Mouse (Mus musculus) adrenal gland (tissue): Measurements from ENCODE around the gene Pip4k2a.

Source experiments
- intact Hi-C: fragments of 180-260 bp; cut with DNase I; formaldehyde crosslinking; loops from one replicate; pipeline ENCODE4 v1.15.1; 2025

Pip4k2a gene

DNA sequence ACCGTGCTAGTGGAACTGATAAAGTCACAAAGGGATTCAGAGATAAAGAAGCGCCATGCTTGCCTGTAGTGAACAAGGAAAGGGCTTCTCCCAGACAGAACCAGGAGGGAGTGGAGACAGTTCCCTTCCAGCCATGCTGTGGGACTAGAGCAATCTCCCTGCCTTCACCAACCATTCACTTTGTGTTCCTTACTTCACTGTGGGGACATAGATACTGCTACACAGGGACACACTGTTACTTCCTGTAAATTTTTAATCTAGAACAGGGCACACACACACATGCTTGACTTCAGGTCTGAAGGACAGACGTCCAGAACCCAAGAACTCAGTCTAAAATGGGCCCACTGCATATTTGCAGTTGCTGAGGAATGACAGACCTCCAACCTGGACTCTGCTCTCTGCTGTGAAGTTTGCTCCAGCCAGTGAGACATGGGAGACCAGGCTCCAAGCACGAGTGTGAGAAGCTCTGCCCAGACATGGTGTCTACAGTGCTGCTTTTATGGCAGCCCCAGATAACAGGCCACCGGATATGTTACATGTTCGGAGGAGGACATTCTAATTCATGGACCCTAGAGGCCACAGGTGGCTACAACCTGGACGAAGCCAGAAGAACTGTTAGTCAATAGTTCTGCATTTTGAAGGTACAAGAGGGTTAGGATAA lies 69.2 kb downstream of the Pip4k2a start:
- intact Hi-C loops = no loop called here

DNA sequence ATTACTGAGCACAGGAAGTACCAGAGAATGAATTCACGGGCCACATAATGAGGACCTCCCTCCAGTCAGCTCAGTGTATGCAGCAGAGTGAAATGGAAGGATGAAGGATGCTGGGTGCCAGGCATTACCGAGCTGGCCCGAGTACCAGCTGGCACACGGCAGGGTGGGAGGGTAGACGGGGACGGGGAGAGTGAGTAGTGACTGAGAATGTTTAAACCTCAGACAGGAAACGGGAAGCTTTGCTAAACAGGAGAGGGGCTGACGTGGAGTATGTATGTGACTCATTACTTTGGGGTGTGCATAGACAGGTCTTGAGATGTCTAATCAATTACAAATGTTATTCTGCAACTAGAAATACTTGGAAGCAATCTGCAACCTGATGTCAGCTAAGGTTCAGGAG lies 69.7 kb downstream of the Pip4k2a start:
- intact Hi-C loops = no loop called here

DNA sequence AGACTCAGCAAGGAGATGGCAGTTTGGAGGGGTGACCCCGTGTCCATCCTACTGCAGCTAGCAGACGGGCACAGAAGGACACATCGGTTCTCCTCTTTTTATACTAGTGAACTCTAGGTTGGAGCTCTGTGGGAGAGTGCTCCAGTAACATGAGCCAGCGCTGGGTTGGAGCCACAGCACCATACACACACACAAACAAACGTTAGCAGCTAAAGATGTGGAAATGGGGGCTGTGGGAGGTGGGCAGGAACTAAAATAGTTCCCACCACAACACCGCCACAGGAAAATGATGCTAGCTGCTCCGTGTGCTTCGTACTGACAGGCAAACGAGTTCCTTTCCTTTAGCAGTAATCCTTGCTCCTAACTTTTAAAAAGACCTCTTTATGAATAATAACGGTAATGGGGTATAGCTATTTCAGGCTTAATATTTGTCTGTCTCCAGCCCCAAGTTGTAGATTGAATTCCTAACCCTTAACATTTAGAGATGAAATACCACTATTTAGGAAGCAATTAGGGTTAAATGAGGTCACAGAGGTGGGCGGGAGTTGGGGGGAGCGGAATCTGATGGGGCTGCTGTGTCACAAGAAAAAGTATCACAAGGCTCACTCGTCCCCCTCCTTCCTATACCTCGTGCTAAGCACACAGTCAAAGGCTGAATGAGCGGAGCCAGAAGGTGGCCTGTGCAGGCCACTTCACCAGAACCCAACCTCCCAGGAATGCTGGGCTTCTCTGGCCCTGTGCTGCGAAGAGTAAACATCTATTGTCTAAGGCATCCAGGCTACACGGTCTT lies 73.9 kb downstream of the Pip4k2a start:
- intact Hi-C loops = no loop called here

DNA sequence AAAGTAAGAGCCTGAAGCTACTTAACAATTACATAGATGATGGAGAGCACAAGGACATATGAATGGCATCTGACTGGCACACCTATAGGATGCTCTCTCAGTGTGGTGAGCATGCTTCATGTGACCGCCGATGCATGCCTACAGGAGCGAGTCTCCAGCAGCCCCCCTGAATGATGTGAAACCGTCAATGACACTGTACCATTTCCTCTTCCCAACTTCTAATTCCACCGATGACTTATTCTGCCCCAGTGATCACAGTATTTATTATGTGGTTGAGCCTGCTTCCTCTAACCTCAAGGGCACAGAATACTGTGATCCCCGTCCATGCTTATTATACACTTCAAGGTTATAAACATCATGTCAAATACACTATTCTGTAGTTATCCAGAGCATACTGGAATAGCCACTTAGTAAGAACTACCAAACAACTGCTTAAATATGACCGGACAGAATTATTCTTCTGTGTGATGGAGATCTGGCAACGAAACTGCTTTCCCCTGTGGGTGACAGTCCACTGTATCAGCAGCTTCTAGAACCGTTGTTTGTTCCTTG lies 74.8 kb downstream of the Pip4k2a start:
- intact Hi-C loops = no loop called here

DNA sequence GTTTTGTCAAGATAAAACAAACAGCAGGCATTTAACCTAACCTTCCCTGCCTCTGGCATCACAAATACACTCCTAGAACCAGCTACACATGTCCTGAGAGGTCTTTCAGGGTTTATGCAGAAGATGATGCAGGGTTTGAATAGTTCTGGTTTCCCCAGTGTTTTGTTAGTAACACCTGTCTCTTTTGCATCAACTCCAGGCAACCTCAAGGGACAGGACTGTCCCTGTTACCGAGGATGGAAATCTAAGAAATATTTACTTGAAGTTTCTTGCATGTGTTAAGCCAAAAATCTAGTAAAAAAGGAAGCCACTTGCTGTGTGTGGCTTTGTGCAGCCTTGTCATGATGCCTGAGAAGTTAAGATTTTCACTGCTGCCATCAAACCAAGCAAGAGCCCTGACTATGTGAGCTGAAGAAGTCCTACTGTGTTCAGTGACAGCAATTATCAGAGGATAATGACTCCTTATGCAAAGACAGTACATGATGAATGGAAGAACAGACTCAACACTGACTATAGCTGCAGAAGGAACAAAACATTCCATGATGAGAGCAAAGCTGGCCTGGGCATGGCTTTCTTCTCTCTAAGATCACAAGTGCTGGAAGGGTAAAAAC lies 76.3 kb downstream of the Pip4k2a start:
- intact Hi-C loops = no loop called here

DNA sequence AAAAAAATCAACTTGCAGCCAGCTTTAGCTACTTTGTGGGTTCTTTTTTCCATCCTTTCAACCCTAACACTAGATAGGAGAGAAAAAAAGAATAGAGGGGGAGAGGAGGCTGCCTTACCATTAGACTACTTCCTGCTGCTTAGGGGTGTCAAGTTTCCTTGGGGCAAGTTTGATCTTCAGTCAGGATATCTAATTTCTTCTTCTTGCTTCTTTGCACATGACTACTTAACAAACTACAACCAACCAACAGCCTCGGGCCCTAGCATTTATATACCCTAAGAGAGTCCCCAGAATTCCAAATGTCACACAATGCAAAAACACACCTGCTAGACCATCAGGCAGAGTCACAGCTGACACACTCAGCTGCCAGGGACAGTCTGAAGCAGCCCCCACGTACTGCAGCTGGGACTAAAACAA lies 77.5 kb downstream of the Pip4k2a start:
- intact Hi-C loops = no loop called here

DNA sequence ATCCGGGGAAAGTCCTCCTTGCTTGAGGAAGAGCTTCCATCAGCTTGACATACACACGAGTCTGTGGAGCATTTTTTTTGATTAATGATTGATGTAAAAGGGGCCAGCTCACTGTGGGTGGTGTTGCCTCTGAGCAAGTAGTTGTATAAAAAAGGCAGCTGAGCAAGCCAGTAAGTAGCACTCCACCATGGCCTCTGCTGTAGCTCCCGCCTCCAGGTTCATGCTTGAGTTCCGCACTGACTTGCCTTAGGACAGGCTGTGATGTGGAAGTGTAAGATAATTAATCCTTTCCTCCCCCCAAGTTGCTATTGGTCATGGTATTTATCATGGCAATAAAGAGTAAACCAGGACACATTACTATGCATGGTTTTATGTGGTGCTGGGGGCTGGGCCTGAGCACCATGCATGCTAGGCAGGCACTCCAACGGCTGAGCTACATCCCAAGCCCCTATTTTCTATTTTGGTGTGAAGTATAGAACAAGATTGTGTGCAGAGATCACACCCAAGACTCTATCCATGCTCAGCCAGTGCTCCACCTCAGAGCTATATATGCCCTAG lies 78.0 kb downstream of the Pip4k2a start:
- intact Hi-C loops = no loop called here

DNA sequence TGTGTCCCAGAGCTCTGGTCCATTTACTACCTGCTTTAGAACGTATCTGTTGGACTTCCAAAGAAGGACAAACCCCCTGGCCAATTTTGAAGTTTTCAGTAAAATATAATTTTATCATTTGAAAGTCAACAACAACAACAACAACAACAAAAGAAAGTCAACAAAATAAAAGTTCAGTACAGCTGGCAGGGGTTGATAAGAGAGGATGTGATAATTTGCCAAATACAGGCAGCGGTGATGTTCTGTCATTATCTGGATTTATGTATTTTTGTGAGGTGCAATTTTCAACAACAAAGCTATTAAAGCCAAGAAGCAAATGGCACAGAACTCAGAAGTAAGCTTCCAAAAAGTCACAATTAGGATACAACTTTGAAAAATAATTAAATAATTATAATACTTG lies 80.1 kb downstream of the Pip4k2a start:
- intact Hi-C loops = no loop called here

DNA sequence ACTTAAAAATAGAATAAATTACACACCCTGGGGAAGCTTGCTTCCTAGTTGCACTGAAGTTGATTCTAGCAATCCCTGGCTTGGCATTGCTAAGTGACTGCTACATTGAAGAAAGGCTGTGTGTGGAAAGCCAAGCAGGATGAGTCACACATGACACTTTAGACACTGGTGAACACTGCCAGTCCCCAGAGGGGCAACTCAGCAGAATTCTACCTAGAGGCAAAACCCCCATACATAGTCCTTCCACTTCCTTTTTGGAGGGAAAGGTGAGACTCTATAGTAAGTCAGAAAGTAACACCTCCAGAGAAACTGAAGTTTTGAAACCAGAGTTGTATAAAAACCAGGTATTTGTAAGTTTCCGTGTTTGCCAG lies 80.6 kb downstream of the Pip4k2a start:
- intact Hi-C loops = no loop called here

DNA sequence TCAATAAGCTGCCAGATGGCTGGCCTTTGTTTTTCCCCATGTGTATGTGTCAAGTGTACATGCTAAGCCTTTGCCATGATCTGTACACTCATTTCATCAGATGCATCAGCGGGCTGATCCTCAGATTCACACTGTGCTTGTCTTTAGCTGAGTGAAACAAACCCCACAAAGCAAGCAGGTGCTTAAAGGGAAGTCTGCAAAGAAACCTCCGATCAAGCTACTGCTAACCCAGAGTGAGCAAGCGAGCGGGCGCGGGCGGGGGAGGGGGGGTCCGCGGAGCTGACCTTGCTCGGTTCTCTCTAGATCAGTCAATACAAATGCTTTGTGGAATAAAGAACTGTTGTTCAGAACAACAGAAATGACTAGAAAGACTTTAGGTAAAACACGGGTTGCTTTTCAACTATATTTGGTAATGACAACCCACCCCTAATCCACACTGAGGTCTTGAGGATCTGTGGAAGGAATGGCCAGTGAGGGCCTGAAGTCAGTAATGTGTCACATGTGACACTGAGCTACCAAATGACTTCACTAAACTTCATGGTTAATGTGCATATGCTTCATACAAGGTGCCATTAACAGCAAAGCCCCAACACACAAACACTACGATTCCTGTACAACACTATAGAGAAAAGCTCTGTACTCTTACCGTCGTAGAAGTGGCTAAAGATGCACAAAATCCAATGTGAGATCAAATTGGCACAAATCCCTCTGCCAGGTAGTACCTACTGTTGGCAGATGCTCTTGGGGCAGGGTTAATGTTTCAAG lies 81.1 kb downstream of the Pip4k2a start:
- intact Hi-C loops = no loop called here

DNA sequence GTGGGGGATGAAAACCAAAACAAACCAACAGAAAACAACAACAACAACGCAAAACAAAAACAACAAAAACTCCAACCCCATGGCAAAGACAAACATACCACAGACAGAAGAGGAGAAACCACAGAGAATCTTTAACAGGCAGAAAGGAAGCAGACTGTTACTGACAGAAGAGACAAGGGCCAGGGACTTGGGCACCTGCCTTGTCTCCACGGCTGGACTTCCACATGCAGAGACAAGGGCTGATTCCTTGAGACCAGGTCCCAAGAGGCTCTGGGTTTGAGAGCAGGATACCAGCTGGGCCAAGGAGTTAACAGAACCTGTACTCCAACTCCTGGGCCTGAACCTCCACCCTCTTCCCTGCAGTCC lies 81.9 kb downstream of the Pip4k2a start:
- intact Hi-C loops = no loop called here

DNA sequence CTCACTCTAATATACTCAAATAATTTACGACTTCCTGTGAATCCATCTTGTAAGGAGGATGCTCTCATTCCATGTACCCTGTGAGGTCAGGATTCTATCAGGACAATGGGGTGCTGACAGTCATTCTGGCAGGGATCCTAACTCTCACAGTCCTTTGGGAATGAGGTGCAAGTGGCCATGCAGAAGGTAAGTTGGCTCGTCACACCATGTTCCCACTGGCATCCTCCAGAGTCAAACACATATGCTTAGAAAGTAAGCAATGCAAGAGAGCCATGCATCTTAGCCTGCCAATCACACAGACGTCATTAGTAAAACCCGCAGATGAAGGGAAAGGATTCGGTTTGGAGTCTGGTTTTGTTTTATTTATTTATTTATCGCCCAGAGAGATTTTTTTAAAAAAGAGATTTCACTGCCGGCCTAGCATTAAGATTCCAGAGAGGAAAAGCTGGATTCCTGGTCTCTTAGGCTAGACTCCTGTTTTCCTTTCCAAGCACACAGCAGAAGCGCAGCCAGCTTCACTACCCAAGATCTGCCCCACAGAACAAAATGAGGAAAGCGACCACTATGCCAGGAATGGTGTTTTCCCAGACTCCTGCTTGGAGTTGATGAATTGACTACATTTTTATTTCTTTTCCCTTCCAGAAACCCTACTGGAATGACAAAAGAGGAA lies 82.4 kb downstream of the Pip4k2a start:
- intact Hi-C loops = no loop called here

DNA sequence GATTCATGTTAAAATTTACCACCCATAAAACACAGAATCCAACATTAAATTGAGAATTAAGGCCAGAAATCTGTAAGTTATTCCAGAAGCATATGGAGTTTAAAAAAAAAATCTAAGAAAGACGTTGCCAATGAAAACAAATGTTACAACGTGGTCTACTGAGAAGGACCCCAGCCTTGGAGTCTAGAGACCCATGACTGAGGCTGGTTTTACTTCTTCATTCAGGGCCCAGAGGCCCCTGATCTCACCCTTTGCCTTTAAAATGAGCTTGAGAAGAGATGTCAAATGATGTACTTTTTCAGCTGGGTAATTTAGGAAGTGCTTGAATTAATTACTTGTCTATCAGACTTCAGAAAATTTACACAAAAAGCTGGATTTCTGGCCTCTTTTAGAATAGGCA lies 83.2 kb downstream of the Pip4k2a start:
- intact Hi-C loops = no loop called here

DNA sequence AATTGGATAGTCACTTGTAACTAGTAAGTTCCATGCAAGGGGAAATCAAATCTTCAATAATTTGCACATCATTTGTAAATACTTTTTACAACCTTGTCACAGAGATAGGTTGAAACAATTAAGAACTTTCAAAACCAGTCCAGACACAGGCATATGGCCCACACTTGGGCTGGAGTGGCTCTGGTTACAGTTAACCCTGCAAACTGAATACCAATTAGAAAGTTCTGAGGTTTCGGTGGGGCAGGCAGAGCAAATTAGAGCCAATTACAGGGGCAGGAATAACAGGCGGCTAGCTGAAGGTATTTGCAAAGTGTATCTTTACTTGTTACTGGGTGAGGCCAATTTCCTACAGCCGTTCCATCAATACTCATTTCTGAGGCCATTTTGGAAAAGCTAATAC lies 84.3 kb downstream of the Pip4k2a start:
- intact Hi-C loops = no loop called here

DNA sequence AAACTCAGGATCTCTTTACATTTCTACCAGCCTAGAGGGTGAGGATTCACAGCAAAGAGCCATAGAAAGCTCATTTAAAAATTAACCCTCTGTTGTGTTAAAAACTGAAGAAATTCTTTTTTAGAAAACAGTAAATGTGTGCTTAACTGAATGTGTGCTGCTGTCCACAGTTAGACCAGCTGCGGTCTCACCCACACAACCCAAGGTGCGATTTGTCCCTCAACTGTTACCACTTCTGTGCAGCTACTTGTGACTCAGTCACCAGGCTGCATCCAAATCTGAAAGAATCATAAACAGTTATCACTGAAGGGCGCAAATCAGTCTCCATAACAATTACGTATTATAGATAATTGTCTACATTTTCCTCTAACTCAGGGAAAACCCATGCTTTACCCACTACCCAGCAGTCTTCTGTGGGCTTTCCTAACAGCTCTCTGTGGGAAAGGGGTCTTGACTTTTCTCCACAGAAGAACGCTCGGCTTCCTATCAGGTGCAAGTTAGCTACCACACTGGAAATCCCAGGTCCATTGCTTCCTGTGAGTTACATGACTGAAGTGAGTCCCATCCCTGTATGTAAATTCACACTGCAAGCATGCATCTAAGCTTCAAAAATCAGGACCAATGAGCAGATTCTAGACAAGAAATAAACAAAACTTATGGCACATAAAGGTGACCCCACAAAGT lies 86.5 kb downstream of the Pip4k2a start:
- intact Hi-C loops = no loop called here

DNA sequence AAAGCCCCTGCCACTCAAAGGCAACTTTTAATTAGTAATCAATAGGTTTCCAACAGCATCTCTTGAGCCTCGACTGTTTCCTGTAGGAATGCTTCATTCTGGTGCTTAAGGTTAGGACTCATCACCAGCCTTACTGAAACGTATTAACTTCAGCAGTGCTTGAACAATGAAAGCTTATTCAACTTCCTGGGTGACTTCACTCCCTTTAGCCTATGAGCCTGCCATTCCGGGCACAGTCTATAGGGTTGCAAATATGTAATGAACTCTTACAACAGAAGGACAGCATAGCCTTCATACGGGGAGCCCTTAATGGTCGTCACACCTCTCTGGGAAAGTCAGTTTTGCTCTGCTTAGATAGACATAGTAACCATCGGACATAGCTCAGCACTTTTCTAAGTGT lies 87.7 kb downstream of the Pip4k2a start:
- intact Hi-C loops = no loop called here

DNA sequence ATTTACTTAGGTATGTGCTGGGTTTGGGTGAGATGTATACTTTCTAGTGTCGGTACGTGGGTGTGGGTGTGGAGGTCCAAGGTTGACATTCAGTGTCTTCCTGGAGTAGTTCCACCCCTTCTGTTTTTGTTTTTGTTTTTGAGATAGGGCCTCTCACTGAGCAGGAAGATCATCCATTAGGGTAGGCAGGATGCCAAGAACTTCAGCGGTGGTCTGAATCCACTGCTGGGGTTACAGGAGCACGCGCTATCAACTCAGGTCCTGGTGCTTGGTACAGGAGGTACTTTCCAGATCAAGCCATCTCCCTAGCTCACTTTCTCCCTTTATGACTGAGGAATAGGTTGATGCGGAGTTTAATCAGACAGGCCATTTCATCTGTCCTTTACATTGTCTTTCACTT lies 88.2 kb downstream of the Pip4k2a start:
- intact Hi-C loops = no loop called here

DNA sequence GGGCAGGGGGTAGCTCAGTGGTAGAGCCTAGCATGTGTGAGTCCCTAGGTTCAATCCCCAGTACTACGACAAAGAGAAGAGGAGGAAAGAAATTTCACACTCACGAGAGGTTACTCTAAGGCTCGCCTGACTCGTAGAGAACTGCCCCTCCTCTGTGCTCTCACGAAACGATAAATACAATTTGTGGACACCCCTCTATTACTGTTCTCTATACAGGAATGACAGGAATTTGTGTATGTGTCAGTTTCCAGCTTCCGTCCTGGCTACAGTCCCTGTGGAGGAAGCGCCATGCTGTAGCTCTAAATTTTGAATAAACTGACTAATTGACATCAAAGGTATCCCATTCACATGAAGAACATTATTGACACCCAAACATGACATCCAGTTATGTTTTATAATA lies 90.7 kb downstream of the Pip4k2a start:
- intact Hi-C loops = no loop called here

DNA sequence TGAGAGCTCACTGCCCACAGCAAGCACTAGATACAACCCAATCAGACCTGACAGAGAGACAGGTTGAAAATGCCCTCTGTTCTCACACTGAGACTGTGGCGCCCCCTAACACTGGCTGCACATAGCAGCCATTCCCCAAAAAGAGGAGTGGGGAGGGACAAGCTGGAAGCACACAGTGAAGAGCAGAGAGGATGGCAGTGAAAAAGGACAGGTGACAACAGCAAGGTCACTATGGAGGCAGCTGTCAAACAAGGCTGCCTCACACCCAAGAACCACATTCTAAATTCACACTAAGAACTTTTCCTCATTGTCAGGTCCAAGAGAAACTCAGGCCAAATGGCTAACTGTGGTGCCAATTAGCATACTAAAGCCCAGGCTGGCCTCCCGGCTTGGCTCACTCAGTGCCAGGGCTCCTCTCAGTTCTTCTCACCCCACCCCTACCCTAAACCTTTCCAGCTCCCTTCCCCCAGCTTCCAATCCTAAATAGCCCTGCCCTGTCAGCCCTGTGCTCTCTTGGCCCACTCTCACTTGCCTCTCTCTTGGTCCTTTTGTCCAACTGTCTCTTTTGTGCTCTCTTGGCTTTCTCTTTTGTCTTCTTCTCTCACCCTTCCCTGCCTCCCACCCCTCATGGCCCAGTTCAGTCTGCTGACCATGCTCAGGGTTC lies 91.4 kb downstream of the Pip4k2a start:
- intact Hi-C loops = no loop called here
